Mouse (Mus musculus): ENCODE data around the gene Ulk4. TPM values are rescaled to one million over a fixed set of nuclear protein-coding genes. Genes with fewer than 3 reads are reported as not detected.

Gene Ulk4
- polyA plus RNA-seq, 1 experiment from 2014 or later: 143 TPM

DNA sequence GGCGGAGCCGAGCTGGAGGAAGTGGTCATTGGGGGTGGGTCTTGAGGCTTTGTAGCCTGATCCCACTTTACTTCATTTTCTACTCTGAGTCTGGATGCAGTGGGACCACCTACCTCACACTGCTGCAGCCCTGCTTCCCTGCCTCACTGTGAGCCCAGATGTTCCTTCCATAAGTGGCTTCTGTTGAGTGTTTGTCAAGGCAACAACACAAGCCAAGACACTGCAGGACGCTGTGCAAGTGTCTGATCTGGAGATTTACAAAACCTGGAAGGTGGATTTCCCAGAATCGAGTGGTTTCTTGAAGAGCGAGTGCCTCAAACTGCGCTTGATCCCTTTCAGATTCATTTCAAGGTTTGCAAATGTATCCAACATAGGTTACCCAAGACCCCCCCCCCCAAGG is 368.5 kb downstream of the Ulk4 start:
- Histone ChIP-seq H3K36me3 (no peaks in the 10 kb centered on the region), H3K4me1 (no peaks in the 10 kb centered on the region), H3K27me3 (no peaks in the 10 kb centered on the region), H3K4me2 (replicated peaks) (no peak overlapping the region), H3K9me3 (replicated peaks) (no peaks in the 10 kb centered on the region), H3K27ac (replicated peaks) (no peak overlapping the region), H3K9ac (no peak overlapping the region), H3K4me3 (replicated peaks) (no peak overlapping the region)
- 79% methylated on average over 6 of the region's 6 CpGs for WGBS
- no peak for ATAC-seq (ENCODE audit: insufficient number of reproducible peaks, low FRiP score, low TSS enrichment, low read depth)

Small RNA genes lying within 50 kb of the gene (microRNA-seq; reads per million reads assigned to microRNA genes)
- not detected for gene Mir7090 (ENCODE audit: borderline number of aligned reads)

Other genes starting within 250 kb of the Ulk4 start
- gene Trak1, start 20.3 kb upstream of the Ulk4 start, polyA plus RNA-seq (2015; fragmentation: Nextera tagmentation; extraction: Ambion mirVana): 28.4 and 28.9 TPM in 2 replicates
- gene Cck, start 218.5 kb upstream of the Ulk4 start, polyA plus RNA-seq (2015; fragmentation: Nextera tagmentation; extraction: Ambion mirVana): 2.3 TPM in 2 replicates